Mouse (Mus musculus): ENCODE measurements around the gene Pdia5.

DNA sequence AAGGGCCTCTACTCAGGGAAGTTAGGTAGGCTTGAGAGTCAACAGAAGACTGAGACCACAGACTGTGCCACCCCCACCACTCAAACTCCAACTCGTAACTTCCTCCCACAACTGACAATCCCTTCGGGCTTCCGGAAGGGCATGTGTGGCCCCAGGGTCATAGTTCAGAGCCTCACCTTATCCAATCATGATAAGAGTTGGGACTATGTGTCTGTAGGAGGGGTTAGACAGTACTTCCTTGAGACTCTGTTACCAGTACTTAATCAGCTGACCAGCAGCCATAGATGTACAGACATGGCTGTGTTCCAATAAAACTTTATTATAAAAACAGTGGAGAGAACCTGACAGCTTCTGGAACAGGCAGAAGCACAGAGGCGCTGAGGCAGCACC is 48.7 kb downstream of the Pdia5 start:
- TF ChIP-seq CTCF (IDR thresholded peaks at IDR 0.05; ENCODE audit: low read depth, low read length) (no peak), POLR2A (IDR thresholded peaks at IDR 0.05; ENCODE audit: insufficient read depth, low read length) (no peak)
